Mouse (Mus musculus): ENCODE results near the gene Pemt.
A peak's percentile ranks its signal among the peaks of the same experiment; 100 is the strongest.

The Pemt gene

DNA sequence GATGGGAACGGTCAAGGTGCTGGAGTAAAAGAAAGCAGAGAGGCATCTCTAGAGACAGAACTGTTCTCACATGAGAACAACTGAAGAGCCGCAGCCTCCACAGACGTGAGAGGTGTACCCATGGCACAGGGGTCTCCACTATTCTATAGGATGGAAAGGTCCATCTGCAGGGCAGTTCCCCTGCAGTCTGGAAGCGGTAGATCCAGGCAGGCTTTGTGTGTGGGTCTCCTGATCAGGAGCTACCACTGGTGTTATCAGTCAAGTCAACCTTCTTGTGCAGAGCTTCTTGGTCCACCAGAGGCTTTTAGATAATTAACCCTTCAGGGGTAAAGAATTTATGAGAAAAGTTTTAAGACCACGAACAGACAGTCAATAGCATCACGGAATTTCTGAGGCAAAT, 10.2 kb upstream of the Pemt start:
- DNase-seq (ENCODE audit: low spot score): no peak

DNA sequence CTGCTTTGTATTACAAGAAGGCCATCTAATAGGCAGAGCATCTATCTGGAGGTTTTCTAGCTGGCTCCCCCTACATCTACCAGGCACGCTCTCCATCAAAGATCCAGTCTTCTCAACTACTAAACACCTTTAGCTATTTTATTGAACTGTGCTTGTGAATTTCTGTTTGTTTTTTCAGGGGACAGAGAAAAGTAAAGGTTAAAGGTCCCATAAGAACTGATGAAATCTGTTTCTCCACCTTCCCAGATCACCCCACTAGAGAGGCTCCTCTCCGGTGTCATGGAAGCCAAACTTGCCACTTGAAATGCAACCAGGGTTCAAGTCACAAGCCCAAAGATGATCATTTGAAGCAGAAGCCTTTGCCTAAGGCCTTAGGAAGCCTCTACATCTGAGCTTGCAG, 2.6 kb upstream of the Pemt start:
- DNase-seq (ENCODE audit: low spot score): no peak

DNA sequence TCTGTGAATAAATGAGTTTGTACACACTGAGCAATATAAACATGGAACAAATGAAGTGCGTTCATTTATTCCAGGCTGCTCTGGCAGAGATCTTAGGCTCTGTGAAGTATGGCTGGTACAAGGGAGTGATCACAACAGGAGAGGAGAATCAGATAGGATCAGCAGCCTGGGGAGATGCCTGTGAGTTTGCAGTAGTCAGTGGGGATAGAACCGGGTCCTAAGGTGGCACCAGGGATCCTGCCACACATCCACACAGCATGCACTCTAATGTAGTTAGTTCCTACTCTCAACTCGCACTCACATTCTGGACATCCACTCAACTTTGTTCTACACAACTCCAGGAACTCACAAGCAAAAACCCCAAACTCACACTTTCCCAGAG, 622 bp downstream of the Pemt start:
- no peak for DNase-seq (ENCODE audit: low spot score)

DNA sequence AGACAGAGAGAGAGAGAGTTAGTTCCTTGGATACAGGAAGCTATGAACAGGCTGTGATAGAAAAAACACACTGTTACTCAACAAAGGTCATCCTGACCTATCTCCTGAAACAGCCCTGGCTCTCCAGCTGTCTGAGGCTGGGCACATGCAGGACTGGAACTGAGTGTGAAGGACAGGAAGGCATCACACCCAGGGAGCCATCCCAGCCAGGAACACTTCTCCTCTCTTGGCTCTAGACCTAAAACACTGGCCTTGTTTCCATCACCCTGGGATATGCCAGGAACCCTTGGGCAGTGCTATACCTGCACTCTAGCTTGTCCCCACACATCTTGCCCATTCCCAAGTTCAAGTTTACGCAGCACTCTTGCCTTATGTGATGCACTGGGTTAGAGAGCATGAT, 1.5 kb downstream of the Pemt start:
- DNase-seq (ENCODE audit: low spot score): peak; percentile 38

DNA sequence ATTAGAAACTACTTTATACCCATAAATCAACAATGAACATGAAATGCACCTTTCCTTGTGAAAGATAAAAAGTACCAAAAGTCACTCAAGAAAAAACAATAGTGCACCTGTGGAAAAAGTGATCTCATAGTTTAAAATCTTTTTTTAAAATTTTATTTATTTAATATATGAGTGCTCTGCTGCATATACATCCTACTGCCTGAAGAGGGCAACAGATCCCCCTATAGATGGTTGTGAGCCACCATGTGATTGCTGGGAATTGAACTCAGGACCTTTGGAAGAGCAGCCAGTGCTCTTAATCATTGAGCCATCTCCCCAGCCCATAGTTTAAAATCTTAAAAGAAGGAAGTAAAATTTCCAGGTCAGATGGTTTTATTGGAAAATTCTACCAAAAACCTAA, 4.0 kb downstream of the Pemt start:
- DNase-seq (ENCODE audit: low spot score): no peak

DNA sequence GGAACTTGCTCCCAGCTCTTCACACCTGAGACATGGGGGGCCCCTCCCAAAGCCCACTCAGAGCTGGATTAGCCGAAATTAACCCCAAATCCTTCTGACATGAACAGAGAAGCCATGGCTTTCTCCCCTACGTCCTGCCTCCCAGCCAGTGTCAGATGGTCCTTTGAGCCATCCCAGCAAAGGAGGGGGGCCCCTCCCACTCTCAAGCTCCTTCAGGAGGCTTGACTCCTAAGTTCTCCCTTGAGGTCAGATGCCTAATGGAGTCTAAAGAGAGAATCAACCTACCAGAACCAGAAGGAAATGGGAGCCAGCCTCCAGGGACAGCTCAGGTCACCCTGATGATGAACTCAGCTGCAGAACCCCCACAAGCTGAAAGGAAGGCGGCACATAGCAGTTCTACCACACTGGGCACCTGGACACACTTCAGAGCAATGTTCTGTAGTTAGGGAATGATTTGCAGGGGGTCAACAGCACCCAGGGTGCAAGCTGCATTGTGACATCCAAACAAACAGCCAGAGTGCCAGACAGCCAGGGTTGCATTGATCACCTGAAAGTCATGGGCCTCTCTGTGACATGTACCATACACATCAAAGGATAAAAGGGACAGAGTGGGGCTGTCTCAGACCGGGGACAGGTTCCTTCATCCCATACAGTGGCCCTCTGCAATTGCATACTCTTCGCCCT, 9.6 kb downstream of the Pemt start:
- DNase-seq (ENCODE audit: low spot score): no peak

DNA sequence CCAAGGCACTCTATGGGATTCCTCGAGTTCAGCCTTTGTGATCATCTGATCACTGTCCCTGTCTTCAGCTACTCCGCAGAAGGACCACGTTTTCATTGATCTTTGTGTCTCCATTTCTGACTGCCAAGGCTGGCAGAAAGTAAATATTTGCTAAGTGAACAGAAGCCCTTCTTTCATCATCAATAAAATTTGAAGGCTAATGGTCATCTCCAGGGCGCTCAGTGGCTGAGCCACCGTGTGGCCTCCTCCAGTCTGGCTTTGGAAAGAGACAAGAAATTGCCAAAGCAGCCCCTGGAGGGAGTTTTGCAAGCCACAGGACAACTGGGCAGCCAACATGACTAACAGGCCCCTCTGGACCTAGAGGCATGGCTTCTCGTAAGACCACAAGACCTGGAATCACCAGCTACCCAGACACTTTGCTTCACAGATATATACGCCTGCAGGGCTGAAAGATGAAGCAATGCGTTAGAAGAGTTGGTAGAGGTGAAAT, 11.3 kb downstream of the Pemt start:
- no peak for DNase-seq (ENCODE audit: low spot score)

DNA sequence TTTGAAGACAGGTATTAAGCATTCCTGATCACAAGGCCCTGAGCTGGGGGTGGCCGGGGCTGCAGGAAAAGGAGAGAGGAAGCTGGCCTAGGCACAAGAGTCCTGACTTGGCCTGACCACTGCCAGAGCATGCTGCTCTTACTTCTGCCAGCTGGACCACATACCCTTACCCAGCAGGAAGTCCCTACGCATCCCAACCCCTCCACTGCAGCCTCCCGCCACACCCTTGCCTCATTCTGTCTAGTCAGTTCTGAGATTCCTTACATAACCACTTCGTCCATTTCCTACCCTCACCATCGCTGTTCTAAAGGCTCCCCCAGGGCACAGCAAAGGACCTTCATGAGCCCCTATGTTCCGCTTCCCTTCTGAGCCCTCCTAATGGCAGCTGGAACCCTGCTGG, 12.0 kb downstream of the Pemt start:
- DNase-seq (ENCODE audit: low spot score): no peak

DNA sequence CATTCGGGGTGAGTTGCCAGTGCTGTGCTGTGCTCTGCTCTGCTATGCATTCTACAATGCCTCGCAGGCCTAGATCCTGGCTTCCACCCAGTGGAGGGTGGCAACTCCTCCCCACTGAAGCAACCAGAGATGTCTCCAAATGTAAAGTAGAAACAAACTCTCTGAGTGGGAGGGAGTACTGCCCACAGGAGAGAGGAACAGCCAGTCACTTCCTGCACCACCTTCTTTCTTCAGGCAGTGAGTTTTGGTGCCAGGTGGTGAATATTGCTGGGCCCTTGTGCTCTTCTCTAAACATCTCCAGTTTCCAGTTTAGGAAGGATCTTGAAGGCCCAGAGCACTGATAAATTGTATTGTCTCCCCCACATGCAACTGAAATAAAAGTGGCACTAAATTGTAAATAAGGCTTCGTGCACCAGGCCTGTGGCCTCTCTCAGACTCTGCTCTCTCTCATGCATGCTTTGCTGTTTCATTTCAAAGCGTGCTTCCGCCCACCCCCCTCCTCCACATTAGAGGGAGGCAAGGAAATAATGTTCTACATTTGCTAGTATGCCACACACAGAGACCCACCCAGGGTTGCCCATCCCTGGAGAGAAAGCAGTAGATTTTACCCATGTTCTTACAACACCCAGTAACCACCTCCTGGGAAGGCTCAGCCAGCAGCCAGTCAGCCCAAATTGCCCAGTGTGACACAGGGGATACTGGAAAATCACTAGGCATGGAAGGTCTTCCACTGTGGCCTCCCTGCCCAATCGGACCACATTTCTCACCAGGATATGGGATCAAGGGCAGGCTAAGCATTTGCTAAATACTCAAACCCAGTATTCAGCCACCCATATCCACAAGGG, 13.5 kb downstream of the Pemt start:
- DNase-seq (ENCODE audit: low spot score): no peak

DNA sequence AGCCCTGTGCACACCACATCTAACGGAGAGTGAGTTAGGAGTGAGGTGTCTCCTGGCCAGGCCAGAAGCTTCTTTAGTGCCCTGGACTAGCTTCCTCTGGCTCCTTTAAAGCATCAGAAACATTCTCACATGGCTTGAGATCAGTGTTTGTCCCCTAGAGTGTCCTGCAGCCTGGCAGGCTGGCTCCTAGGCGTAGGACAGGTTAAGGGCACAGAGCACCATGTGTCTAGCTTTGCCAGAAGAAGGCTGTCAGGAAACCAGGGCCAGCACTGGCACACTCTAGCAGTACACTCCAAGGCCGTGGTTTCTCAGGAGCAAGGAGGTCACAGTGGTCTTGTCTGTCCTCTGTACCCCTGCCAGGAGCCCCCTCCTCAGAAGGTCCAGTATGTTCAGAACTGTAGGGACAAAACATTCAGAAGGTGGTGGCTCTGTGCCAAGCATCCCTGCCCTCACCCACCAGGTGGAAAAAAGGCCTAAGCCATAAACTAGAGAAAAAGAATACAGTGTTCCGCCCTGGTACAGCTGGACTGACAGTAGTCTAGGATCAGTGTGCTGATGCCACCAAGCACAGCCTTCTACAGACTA, 15.4 kb downstream of the Pemt start:
- DNase-seq (ENCODE audit: low spot score): no peak

DNA sequence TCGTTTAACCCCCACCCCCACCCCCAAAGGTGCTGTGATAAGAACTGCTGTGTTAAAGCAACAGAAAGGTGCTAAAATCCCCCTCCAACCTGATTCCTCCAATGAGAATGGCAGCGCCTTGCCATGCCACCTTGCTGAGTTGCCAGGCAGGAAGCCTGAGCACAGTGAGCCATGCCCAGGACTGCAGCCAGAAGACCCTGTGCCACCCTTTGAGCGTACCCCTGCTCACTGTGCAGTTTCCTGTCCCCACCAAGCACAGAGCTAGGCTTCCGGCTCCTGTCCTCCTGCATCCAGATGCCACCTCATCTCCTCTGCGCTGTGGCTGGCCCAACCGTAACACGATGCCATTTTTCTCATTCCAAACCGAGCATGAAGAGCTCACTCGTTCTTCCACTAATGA, 16.3 kb downstream of the Pemt start:
- no peak for DNase-seq (ENCODE audit: low spot score)

DNA sequence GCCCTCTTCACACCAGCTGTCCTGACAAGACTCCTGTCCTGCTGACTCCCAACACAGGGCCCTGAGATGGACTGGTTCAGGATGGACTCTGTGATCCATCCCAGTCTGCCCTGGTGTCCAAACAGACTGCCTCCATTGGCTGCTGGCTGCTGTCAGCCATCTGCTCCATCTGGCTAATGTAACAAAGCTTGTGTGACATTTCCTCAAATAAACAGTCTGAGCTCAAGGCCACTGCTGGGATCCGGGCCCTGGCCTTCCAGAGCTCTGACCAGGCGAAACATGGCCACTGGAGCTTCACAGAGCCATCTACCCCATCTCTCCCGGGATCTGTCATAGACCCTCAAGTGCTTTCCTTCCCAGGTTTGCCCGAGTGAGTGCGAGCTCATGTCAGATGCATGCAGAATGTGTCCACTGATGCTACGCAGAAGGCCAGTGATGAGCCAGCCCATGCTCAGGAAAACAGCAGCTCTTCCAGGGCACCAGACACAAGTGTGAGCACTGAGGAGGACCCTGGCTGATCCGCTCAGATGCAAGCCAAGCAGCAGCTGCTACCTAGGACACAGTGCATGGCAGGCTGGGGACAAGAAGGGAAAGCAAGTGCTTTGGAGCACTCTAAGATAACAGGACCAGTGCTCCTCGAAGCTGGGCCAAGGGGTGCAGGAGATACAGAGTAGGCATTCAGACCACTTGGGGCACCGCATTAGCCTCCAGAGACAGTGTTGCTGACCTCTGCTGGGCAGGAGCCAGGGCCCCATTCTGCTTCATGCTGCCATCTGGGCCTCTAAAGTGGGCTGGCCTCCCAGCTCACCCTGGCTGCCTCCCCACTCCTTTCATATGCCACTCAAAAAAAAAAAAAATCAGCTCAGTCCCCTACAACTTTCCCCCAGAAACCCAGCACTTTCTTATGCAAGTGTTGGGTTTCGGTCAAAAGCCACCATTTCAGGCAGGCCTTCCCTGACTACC, 18.1 kb downstream of the Pemt start:
- no peak for DNase-seq (ENCODE audit: low spot score)

DNA sequence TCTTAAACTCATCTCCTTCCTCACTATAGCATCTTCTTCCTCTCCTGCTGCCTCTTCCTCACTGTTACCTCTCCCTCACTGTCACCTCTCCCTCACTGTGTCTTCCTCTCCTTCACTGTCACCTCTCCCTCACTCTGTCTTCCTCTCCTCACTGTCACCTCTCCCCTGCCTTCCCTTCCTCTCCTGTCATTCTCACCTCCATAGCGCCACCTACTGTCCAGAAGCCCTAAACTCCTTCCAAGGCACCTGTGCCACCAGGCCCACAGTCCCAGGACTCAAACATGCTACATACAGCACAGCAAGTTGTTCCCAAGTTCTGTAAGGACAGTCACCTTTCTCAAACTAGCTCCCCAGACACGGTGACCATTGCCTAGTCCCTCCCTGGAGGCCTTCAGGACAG, 19.0 kb downstream of the Pemt start:
- DNase-seq (ENCODE audit: low spot score): peak; percentile 42

DNA sequence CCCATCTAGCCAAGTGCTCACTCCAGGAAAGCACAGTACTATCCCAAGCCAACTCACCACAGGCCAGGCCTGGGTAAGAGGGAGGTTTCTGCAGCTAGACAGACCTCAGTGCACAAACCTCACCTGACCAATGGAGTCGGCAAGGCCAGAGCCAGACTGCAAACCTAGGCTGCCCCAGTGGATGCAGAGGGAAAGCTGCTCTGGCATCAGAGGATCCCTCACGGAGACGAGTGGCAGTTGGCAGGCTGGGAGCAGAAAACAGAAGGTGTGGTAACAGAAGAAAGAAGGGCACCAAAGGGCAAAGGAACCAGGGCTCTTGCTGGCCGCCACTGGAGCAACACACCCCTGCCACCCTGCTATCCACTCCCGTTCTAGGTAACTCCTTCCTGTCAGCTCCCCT, 20.1 kb downstream of the Pemt start:
- DNase-seq (ENCODE audit: low spot score): no peak

DNA sequence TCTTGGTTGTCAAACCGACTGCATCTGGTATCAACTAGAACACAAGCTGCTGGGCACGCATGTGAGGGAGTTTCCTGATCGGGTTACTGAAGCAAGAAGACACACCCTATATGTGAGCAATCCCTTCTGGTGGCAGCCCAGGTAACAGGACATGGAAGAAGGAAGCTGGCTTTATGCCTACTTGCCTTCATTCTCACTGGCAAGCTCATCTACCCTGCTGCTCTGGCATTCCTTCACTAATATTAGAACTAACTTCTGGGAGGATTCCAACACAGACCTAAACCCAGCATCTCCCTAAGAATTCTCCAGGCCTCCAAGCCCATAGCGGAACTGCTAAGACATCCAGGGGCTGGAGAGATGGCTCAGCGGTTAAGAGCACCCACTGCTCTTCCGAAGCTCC, 25.1 kb downstream of the Pemt start:
- DNase-seq (ENCODE audit: low spot score): no peak

DNA sequence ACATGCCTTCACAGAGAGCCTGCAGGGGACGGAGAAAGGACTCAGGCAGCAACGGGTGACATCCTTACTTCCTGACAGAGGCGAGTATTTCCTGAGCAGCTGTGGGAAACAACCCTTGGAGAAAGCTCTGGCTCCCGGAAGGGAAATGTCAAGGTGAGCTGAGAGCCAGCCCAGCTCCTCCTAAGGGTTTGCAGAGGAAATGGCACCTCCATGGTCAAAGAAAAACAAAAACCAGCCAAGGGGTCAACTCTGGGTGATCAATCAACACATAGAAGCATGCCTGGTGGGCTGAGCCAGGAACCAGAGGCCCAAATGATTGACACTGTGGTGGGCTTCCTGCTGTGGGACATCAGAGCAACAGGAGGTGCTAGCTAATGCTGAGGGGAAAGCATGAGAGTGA, 29.6 kb downstream of the Pemt start:
- no peak for DNase-seq (ENCODE audit: low spot score)

DNA sequence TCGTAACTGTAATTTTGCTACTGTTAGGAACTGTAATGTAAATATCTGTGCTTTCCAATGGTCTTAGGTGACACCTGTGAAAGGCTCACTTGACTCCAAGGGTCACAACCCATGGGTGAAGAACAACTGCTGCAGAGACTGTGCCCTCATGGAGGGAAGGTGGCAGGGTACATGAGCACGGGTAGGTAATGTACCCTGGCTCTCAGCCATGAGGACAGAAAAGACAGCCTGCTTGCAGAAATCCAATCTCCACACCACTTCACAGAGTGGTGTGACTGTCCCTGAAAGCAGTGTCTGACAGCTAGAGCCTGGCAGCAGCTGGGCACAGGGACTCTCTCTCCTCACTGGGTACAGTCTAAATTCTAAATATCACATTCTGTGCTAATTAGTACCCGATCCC, 34.8 kb downstream of the Pemt start:
- DNase-seq (ENCODE audit: low spot score): no peak

DNA sequence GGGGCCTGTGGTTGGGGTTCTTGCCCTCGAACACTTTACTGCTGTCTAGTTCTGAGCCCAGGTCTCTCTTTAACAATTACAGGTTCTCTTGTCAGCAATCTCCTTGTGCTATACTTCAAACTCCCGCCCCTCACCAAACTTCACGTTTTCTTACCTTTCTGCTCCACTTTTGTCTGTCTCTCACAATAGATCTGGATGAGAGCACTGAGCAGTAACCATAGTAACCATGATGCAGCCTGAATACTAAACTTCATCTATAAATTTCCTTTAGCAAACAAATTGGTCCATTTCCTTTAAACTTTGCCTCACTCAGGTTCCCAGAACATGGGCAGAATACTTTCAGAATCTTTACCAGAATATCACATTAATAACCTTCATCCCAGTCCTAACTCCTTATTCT, 36.8 kb downstream of the Pemt start:
- DNase-seq (ENCODE audit: low spot score): no peak

DNA sequence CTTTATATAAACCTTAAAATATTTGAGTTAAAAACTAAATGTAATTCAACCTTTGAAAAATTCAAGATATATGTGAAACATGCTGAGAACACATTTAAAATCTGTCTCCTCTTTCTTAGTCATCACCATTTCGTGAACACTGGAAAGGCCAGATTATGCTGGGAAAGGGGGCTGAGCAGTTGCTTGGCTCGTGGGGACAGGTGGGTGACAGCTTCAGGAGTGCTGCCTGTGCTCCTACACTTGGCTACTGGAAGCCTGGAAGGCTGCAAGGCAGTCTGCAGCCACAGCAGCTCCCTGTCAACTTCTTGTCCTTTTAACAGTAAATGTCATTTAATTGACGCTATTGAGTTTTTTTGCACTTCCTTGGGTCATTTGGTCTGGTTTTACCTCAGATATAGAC, 40.4 kb downstream of the Pemt start:
- DNase-seq (ENCODE audit: low spot score): no peak

DNA sequence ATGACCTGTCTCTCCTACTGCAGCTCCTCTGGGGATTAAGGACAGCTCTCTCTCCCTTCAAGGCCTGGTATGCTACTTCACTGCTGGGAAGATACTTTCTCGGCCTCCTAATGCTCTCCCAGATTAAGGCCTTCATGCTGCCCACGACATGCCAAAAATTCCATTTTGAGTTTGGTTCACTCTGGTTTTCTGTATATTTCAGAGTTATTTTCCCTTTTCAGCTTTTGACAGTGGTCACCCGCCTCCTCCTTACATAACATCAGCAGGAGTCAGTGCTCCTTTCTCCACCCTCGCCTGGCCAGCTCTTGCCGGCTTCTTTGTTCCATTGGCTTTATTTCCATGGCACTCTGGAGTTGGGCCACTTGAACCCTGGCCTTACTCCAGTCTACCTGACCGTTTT, 41.6 kb downstream of the Pemt start:
- no peak for DNase-seq (ENCODE audit: low spot score)

DNA sequence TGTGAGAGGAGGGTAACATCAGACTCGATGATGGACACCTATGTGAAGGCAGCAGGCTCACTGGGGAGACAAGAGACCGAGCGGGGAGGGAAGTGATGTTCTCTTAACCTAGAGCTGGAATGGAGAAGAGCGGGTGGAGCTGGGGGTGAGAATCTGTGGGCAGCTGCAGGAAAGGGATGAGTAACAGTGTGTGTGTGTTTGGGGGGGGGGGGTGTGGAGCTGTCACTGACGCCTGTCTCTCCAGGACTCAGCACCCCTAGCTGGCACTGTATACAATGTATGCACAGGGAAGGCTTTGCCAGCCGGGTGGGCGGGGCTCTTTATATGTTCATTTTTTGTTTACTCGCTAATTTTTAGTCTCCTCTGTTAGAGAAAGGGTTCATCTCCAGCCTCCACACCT, 42.5 kb downstream of the Pemt start:
- DNase-seq (ENCODE audit: low spot score): no peak

Data from ovary, adult 18-20 months (tissue).